Mouse (Mus musculus) adrenal gland (tissue): Measurements from ENCODE around the gene Prkci.

Experiments used
- intact Hi-C: fragments of 180-260 bp; cut with DNase I; formaldehyde crosslinking; loops from one replicate; pipeline ENCODE4 v1.15.1; 2025
- long read RNA-seq, 2 experiments: library from polyadenylated mRNA; unstranded; transcript quantifications; one replicate each; pipeline ENCODE4 v2.0.0; 2020; ENCODE audit warnings: borderline replicate concordance in 1 of 2; ENCODE audit not compliant: insufficient replicate concordance in 1 of 2

Gene Prkci
- long read RNA-seq, experiment 1, full-length matches to known transcripts: 1 of 3 reads
- long read RNA-seq, experiment 1, partial matches to known transcripts: 1 of 3 reads
- long read RNA-seq, experiment 1, other reads (novel, unspliced or antisense): 1 of 3 reads
- long read RNA-seq, experiment 2, full-length matches to known transcripts: 3 of 5 reads
- long read RNA-seq, experiment 2, partial matches to known transcripts: 0 of 5 reads
- long read RNA-seq, experiment 2, other reads (novel, unspliced or antisense): 2 of 5 reads

DNA sequence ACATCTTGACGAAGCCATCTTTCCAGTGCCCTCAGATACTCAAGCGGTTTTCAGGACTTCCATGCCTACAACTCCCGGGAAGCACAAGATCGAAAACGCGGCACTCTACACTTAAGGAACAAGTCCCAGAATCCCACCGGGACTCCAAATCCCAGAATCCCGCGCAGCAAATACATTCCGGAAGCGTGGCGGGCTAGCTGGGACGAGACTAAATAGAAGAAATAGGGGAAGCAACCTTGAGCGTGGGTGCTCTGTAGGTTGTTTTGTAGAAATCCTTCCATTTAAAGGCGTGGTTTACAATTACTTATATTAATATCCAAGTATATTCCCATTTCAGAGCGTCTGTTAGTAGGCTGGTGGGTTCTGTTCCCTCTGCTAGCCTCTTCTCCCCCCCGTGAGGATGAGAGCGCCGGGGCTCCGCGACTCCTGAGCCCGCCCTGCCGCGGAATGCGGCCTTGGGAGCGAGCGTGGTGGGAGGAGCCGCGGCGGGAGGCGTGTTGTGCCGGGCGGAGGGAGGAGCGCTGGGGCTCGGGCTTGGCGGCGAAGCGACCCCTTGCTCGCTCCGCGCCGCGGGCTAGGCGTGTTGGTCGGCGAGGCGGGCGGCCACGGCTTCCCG, at the start of gene Prkci:
TSS of gene Prkci (plus strand) at position 465 of the 616 bp plus-strand sequence.
- intact Hi-C loops: no loop called here

DNA sequence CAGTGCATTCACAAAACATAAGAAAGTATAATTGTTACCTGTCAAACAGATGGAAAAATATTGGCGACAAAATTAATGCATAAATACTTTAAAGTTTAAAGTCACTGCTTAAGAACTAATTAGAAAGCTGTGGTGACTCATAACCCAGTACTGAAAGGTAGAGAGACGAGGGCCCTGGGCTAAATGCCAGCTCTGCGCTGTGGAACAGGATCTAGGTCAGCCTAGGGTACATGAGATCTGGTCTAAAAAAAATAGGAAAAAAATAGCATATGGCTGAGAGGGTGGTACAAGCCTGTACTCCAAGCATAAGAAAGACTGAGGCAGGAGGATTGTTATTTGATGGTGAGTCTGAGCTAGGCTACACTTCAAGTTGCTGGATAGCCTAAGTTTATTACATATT, 43.9 kb upstream of the Prkci start:
- intact Hi-C loops: no loop called here

DNA sequence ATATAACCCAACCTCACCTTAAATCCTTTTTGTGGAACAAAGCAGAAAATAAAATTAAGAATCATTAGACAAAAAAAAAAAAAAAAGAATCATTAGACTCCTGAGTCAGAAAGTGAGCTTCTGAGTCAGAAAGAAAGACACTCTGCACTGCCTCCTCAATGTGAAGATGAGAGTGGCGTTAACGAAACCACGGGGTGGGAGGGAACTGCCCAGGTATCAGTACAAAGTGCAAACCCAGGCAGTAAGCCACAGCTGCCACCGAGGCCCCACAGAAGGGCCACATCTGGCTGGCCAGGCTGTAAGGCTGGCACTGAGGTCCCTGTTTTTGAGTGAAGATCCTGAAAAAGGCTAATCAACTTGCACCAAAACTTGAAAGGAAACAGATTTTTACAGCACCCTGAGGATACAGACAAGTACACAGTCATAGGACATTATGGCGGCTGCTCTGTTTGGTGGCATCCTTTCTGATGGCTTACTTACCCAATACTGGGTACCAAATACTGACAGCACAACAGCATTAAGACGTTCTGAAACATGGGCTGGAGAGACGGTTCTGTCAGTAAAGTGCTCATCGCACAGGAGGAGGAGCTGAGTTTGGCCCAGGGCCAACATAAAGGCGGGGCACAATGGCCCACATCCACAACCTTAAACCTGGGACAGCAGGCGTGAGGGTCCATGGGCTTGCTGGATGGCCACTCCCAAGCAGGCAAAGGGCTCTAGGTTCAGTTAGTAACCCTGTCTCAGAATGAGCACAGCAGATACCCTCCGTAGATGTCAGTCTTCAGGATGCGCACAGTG, 43.1 kb upstream of the Prkci start:
- intact Hi-C loops: no loop called here

DNA sequence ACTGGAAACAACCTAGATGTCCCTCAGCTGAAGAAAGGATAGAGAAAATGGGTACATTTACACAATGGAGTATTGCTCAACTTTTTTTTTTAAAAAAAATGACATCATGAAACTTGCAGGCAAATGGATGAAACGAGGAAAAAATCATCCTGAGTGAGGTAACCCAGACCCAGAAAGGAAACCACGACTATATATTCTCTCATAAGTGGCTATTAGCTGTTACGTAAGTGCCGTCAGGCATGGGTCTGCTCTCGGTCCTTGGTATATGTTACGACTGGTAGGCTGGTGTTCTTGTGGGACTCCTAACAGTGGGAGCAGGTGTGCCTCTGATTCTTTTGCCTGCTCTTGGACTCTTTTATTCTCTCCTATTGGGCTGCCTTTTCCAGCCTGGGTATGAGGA, 39.2 kb upstream of the Prkci start:
- intact Hi-C loops: no loop called here

GRCm38 (mm10) chr3:30958709-30959108, 36.8 kb upstream of the Prkci start:
- intact Hi-C loops: no loop called here

- intact Hi-C loops: loop anchor here (10.0 kb wide), 1 partner anchor 165 kb away; the partner anchor contains the start of gene Sec62
These were observed 35.4 kb upstream of the Prkci start for GRCm38 (mm10) chr3:30959868-30960831.

DNA sequence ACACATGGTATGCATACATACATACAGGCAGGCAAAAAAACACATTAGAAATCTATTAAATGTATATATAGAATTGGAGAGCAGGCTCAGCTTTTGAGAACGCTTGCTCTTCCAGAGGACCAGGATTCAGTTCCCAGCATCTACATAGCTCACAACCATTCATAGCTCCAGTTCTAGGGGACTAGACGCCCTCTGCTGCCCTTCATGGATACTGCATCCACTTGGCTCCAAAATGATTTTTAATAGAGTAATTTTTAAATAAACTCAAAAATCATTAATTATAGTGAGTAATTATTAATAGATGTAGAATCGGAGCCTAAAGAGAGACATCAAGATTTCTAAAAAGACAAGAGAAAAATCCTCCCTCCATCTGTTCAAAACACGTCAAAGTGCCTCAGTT, 32.4 kb upstream of the Prkci start:
- intact Hi-C loops: loop anchor here (10.0 kb wide), 1 partner anchor 168 kb away; the partner anchor contains the start of gene Sec62

GRCm38 (mm10) chr3:30964216-30964615, 31.3 kb upstream of the Prkci start:
- intact Hi-C loops: loop anchor here (10.0 kb wide), 1 partner anchor 169 kb away; the partner anchor contains the start of gene Sec62

DNA sequence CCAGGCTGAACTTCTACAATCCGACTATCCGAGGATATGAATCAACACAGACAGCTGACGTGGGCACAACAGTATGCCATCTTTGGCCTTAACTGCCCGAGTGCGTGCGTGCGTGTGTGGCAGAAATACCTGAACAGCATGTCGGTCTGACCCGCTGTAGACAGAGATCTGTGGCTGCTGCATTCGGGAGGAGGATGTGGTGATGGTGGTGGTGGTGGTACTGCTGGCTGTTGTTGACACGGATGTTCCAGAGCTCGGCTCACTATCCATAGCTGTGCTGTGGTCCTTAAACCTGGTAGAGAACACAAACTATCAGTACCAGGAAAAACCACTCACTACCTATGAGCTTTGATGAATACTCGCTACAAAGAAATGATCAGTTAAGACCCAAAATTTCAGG, 29.9 kb upstream of the Prkci start:
- intact Hi-C loops: loop anchor here (10.0 kb wide), 1 partner anchor 171 kb away; the partner anchor contains the start of gene Sec62

- intact Hi-C loops: loop anchor here (10.0 kb wide), 1 partner anchor 174 kb away; the partner anchor contains the start of gene Sec62
These were observed 26.9 kb upstream of the Prkci start for GRCm38 (mm10) chr3:30968531-30969092.

DNA sequence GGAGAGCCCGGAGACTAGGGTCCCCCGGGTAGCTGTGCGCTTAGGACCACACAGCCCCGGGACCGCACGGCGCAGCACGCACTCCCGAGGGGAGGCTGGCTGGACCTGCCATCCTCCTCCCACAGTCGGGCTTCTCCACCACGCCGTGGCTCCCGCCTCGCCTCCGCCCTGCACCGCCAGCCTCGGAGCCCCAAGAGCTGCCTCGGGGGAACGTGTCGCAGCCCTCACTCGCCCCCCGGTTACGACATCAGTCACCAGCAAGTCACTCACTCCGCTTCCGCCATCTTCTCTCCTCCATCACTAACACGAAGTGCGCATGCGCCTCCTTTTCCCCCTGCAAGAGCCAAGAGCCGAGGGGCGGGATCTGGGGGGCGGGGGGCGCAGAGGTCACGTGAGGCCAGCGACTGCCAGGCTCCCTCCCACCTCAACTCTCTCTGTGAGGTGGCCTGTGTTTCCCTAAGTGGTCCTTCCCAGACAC, 26.4 kb upstream of the Prkci start, which contains the start of gene Phc3:
TSS of gene Phc3 (minus strand) at position 312 of the 478 bp plus-strand sequence.
- intact Hi-C loops: loop anchor here (10.0 kb wide), 1 partner anchor 174 kb away; the partner anchor contains the start of gene Sec62

DNA sequence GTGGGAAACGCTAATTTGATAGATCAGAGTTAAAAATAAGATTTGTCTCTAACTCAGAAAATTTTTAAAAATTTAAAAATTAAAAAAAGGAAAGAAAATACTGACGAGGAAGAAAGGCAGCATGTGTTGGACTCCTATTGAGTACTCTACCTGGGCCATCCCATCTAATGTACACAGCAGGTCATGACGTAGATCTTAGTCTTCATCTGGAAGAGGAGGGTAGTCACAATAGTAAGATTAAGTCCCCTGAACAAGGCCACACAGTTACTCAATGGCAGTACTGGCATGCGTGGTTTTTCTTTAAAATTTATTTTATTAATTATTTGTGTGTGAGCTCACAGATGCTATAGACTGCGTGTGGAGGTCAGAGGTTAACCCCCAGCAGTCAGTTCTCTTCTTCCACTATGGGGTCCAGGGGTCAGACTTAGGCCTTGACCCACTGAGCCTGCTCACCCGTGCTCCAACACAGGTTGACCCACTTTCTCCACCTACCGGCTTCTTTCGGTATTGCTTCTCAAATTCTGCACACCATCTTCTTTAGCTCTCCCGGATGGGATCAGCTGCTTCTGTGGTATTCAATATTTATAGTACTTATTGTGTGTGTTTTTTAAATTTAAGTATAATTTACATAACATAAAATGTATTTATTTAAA, 20.3 kb upstream of the Prkci start:
- intact Hi-C loops: loop anchor here (10.0 kb wide), 1 partner anchor 160 kb away; no protein-coding TSS in a partner anchor

DNA sequence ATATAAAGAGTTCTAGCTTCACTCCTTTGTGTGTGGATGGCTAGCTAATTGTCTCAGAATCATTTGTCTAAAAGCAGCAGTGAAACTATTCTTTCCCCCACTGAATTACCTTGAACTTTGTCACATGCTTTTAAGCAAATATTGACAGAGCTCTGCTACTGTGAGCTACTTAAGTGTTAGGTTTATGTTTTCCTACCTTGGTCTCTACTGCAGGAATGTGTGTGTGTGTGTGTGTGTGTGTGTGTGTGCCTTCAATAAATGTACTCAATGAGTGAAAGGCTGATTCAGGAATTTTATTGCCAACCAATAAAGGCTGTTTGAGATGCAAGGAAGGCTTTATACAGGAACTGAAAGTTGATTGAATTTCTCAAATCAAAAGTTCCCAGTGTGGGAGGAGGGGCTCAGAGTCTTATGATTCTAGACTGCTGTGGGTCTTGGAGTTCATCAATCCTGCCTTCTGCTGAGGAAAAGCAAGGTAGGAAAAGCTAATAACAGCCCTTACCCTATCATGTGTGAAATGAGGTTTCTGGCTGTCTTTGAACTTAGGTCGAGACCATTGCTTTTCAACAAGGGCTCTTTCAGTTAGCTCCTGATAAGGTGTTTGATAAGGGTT, 18.4 kb upstream of the Prkci start:
- intact Hi-C loops: loop anchor here (10.0 kb wide), 1 partner anchor 158 kb away; no protein-coding TSS in a partner anchor

DNA sequence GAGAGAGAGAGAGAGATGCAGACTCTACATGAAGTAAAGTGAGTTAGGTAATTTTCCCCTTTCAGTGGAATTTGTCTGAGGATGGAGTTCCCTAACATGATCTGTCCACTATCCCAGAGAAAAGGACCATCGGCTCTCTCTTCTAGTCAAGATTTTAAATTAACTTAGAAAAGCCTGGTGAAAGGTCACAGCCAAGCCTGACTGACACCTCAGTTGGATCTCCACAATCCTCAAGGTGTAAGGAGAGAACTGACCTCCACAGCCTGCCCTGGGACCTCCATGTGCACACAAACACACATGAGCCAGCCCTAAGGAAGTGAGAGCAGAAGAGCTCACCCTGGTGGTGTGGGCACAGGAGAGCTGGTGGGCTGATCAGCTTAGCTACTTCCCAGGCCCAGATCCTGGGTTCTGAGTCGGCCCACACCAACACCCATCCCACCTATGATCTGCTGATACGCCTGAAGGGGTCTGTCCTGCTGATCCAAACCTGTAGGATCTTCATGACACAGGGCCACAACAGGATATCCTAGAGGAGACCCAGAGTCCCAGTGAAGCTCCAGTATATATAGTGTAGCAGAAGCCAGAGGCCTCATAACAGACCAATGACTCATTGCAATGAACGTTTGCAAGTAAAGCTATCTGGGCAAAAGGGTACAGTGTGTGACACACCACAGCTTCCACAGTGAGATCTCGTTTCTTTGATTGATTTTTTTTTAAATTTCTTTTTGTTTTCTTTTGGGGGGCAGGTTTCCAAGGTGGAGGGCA, 13.7 kb upstream of the Prkci start:
- intact Hi-C loops: no loop called here

- intact Hi-C loops: no loop called here
These were observed 12.5 kb upstream of the Prkci start for GRCm38 (mm10) chr3:30982924-30983536.

- intact Hi-C loops: no loop called here
These were observed 7.9 kb upstream of the Prkci start for GRCm38 (mm10) chr3:30987396-30988318.

DNA sequence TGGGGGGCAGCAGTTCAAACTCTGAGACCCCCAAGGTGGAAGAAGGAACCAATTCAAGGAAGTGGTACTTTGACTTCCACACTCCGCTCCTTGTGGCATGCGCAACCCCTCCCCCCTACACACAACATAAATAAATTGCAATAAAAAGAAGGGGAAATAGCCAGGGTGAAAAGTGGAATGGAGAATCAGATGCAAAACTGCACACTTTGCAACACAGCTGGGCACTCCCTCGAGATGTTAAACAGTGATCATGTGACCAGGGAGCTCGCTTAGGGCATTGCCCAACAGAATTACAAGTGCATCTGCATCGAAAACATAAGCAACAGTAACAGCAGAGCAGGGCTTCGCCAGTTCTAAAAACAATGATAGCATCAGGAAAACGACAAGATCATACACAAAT, 3.4 kb upstream of the Prkci start:
- intact Hi-C loops: no loop called here
